Mouse (Mus musculus) kidney, adult 2 months (tissue): Measurements from ENCODE around the gene Dnaaf2.

Source experiments
- CTCF ChIP-seq: fragments of 200-500 bp; conservative IDR thresholded peaks from 2 replicates; pipeline ENCODE4 v1.5.1; 2011; ENCODE audit warnings: low read depth, mild to moderate bottlenecking, control low read depth, low read length, moderate library complexity, mixed read lengths; ENCODE audit not compliant: insufficient read depth, insufficient read length
- POLR2A ChIP-seq: fragments of 200-500 bp; IDR thresholded peaks from one replicate; pipeline ENCODE4 v1.6.1; 2011; ENCODE audit warnings: low read depth, low read length, control low read depth

DNA sequence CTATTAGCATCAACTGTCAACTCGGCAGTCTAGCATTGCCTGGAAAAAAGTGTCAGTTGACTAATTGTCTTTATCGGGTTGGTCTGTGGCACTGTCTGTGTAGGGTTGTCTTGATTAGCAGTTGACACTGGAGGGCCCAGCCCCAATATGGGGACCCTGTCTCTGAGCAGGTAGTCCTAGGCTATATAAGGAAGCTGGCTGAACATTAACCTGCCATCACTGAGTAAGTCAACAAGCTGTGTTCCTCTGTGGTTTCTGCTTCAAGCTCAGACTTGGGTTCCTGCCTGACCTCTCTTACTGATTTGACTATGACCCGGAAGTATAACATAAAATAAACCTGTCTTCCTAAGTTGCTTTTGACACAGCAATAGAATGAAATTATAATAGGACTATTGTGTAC lies 22.3 kb downstream of the Dnaaf2 start:
- TF ChIP-seq CTCF (no peak), POLR2A (no peak)
